Mouse (Mus musculus): ENCODE measurements around the gene Osbpl5. TPM values are rescaled to one million over a fixed set of nuclear protein-coding genes. Genes with fewer than 3 reads are reported as not detected.

Gene Osbpl5
- polyA plus RNA-seq, 1 experiment from 2014 or later: 31.2 TPM

GRCm38 (mm10) chr7:143752606-143753005 lies 4.2 kb downstream of the Osbpl5 start:
- peaks cover 29% of the 10 kb centered on the region for H3K4me1 ChIP-seq (replicated peaks)
- no peaks in the 10 kb centered on the region for H3K36me3 ChIP-seq
- H3K9ac ChIP-seq: no peak overlapping the region
- peaks cover 41% of the 10 kb centered on the region for H3K27me3 ChIP-seq
- H3K9me3 ChIP-seq (replicated peaks): no peaks in the 10 kb centered on the region
- no peak overlapping the region for H3K4me3 ChIP-seq
- H3K4me2 ChIP-seq: no peak overlapping the region
- no peak for ATAC-seq (replicated peaks; ENCODE audit: insufficient number of reproducible peaks, insufficient read depth, low FRiP score, low read depth)
- 58% methylated on average over 3 of the region's 3 CpGs for WGBS
- no peak overlapping the region for H3K27ac ChIP-seq

- Histone ChIP-seq H3K4me1 (replicated peaks) (peaks cover 23% of the 10 kb centered on the region), H3K36me3 (no peaks in the 10 kb centered on the region), H3K4me3 (no peak overlapping the region), H3K27me3 (peaks cover 40% of the 10 kb centered on the region), H3K4me2 (no peak overlapping the region), H3K9ac (no peak overlapping the region), H3K27ac (no peak overlapping the region), H3K9me3 (replicated peaks) (no peaks in the 10 kb centered on the region)
- WGBS: 40% methylated on average over 4 of the region's 4 CpGs
- ATAC-seq (replicated peaks; ENCODE audit: insufficient number of reproducible peaks, insufficient read depth, low FRiP score, low read depth): no peak
Measured at GRCm38 (mm10) chr7:143752056-143752455, 4.7 kb downstream of the Osbpl5 start.

- H3K9ac ChIP-seq: no peak overlapping the region
- H3K4me1 ChIP-seq (replicated peaks): peaks cover 17% of the 10 kb centered on the region
- H3K27me3 ChIP-seq: peaks cover 36% of the 10 kb centered on the region
- H3K36me3 ChIP-seq: no peaks in the 10 kb centered on the region
- WGBS: 85% methylated on average over 1 of the region's 1 CpGs
- H3K4me2 ChIP-seq: no peak overlapping the region
- H3K27ac ChIP-seq: no peak overlapping the region
- H3K4me3 ChIP-seq: no peak overlapping the region
- ATAC-seq (replicated peaks; ENCODE audit: insufficient number of reproducible peaks, insufficient read depth, low FRiP score, low read depth): no peak
- no peaks in the 10 kb centered on the region for H3K9me3 ChIP-seq (replicated peaks)
Measured at GRCm38 (mm10) chr7:143751380-143751779, 5.4 kb downstream of the Osbpl5 start.

- Histone ChIP-seq H3K9ac (no peak overlapping the region), H3K27me3 (peaks cover 14% of the 10 kb centered on the region; the same call in 1 of the 2 replicates), H3K4me1 (replicated peaks) (peaks cover 15% of the 10 kb centered on the region), H3K36me3 (no peaks in the 10 kb centered on the region), H3K4me3 (no peak overlapping the region), H3K4me2 (no peak overlapping the region), H3K9me3 (replicated peaks) (no peaks in the 10 kb centered on the region), H3K27ac (no peak overlapping the region)
- ATAC-seq (replicated peaks; ENCODE audit: insufficient number of reproducible peaks, insufficient read depth, low FRiP score, low read depth): no peak
- WGBS: 56% methylated on average over 3 of the region's 3 CpGs
Measured at GRCm38 (mm10) chr7:143749045-143749444, 7.7 kb downstream of the Osbpl5 start.

GRCm38 (mm10) chr7:143748041-143748868 lies 8.5 kb downstream of the Osbpl5 start:
- Histone ChIP-seq H3K27me3 (peaks cover 14% of the 10 kb centered on the region; the same call in 1 of the 2 replicates), H3K4me2 (peak overlapping the region; percentile 61), H3K36me3 (no peaks in the 10 kb centered on the region), H3K27ac (0 out of 2 replicates have a peak overlapping the region, but pooled peaks have one; percentile 34), H3K4me3 (peak overlapping the region; percentile 28), H3K9me3 (replicated peaks) (no peaks in the 10 kb centered on the region), H3K9ac (no peak overlapping the region), H3K4me1 (replicated peaks) (peaks cover 15% of the 10 kb centered on the region)
- ATAC-seq (replicated peaks; ENCODE audit: insufficient number of reproducible peaks, insufficient read depth, low FRiP score, low read depth): peak; percentile 81
- 3% methylated on average over 16 of the region's 16 CpGs for WGBS

GRCm38 (mm10) chr7:143740653-143741052 lies 16.1 kb downstream of the Osbpl5 start:
- Histone ChIP-seq H3K27ac (peak overlapping the region; percentile 95), H3K4me3 (peak overlapping the region; percentile 96), H3K27me3 (peaks cover 3% of the 10 kb centered on the region; the same call in 1 of the 2 replicates), H3K36me3 (no peaks in the 10 kb centered on the region), H3K9me3 (replicated peaks) (no peaks in the 10 kb centered on the region), H3K4me2 (peak overlapping the region; percentile 92), H3K9ac (peak overlapping the region; percentile 99), H3K4me1 (replicated peaks) (peaks cover 34% of the 10 kb centered on the region)
- ATAC-seq (replicated peaks; ENCODE audit: insufficient number of reproducible peaks, insufficient read depth, low FRiP score, low read depth): no peak
- WGBS: 18% methylated on average over 2 of the region's 2 CpGs

- peak overlapping the region; percentile 99 for H3K9ac ChIP-seq
- H3K27me3 ChIP-seq: peaks cover 3% of the 10 kb centered on the region; the same call in 1 of the 2 replicates
- no peaks in the 10 kb centered on the region for H3K36me3 ChIP-seq
- H3K27ac ChIP-seq: peak overlapping the region; percentile 95
- peaks cover 34% of the 10 kb centered on the region for H3K4me1 ChIP-seq (replicated peaks)
- peak; percentile 92 for ATAC-seq (replicated peaks; ENCODE audit: insufficient number of reproducible peaks, insufficient read depth, low FRiP score, low read depth)
- H3K9me3 ChIP-seq (replicated peaks): no peaks in the 10 kb centered on the region
- H3K4me2 ChIP-seq: peak overlapping the region; percentile 92
- 2% methylated on average over 37 of the region's 38 CpGs for WGBS
- peak overlapping the region; percentile 96 for H3K4me3 ChIP-seq
Measured at GRCm38 (mm10) chr7:143739511-143740461, 17.0 kb downstream of the Osbpl5 start.

GRCm38 (mm10) chr7:143738601-143739006 lies 18.2 kb downstream of the Osbpl5 start:
- Histone ChIP-seq H3K4me2 (peak overlapping the region; percentile 92), H3K9me3 (replicated peaks) (no peaks in the 10 kb centered on the region), H3K9ac (peak overlapping the region; percentile 99; the same call in 1 of the 2 replicates), H3K4me1 (replicated peaks) (peaks cover 40% of the 10 kb centered on the region), H3K36me3 (no peaks in the 10 kb centered on the region), H3K27me3 (peaks cover 3% of the 10 kb centered on the region; the same call in 1 of the 2 replicates), H3K27ac (peak overlapping the region; percentile 95), H3K4me3 (peak overlapping the region; percentile 96)
- peak; percentile 56 for ATAC-seq (replicated peaks; ENCODE audit: insufficient number of reproducible peaks, insufficient read depth, low FRiP score, low read depth)
- WGBS: 21% methylated on average over 5 of the region's 5 CpGs

- H3K4me2 ChIP-seq: peak overlapping the region; percentile 92
- peak overlapping the region; percentile 96 for H3K4me3 ChIP-seq
- WGBS: 40% methylated on average over 6 of the region's 6 CpGs
- H3K4me1 ChIP-seq (replicated peaks): peaks cover 41% of the 10 kb centered on the region
- peak overlapping the region; percentile 99; the same call in 1 of the 2 replicates for H3K9ac ChIP-seq
- H3K27me3 ChIP-seq: peaks cover 3% of the 10 kb centered on the region; the same call in 1 of the 2 replicates
- H3K36me3 ChIP-seq: no peaks in the 10 kb centered on the region
- H3K27ac ChIP-seq: peak overlapping the region; percentile 95
- no peak for ATAC-seq (replicated peaks; ENCODE audit: insufficient number of reproducible peaks, insufficient read depth, low FRiP score, low read depth)
- no peaks in the 10 kb centered on the region for H3K9me3 ChIP-seq (replicated peaks)
Measured at GRCm38 (mm10) chr7:143738194-143738593, 18.6 kb downstream of the Osbpl5 start.

- no peaks in the 10 kb centered on the region for H3K27me3 ChIP-seq
- no peak overlapping the region for H3K4me3 ChIP-seq
- 57% methylated on average over 4 of the region's 4 CpGs for WGBS
- peaks cover 44% of the 10 kb centered on the region for H3K4me1 ChIP-seq (replicated peaks)
- no peak overlapping the region for H3K9ac ChIP-seq
- ATAC-seq (replicated peaks; ENCODE audit: insufficient number of reproducible peaks, insufficient read depth, low FRiP score, low read depth): no peak
- no peak overlapping the region for H3K4me2 ChIP-seq
- H3K36me3 ChIP-seq: no peaks in the 10 kb centered on the region
- H3K27ac ChIP-seq: 0 out of 2 replicates have a peak overlapping the region, but pooled peaks have one; percentile 4
- H3K9me3 ChIP-seq (replicated peaks): no peaks in the 10 kb centered on the region
Measured at GRCm38 (mm10) chr7:143733746-143734145, 23.0 kb downstream of the Osbpl5 start.

- H3K4me2 ChIP-seq: no peak overlapping the region
- no peak for ATAC-seq (replicated peaks; ENCODE audit: insufficient number of reproducible peaks, insufficient read depth, low FRiP score, low read depth)
- H3K27me3 ChIP-seq: no peaks in the 10 kb centered on the region
- no peaks in the 10 kb centered on the region for H3K36me3 ChIP-seq
- H3K4me1 ChIP-seq (replicated peaks): peaks cover 38% of the 10 kb centered on the region
- no peaks in the 10 kb centered on the region for H3K9me3 ChIP-seq (replicated peaks)
- H3K4me3 ChIP-seq: no peak overlapping the region
- H3K9ac ChIP-seq: no peak overlapping the region
- H3K27ac ChIP-seq: no peak overlapping the region
- WGBS: 57% methylated on average over 10 of the region's 10 CpGs
Measured at GRCm38 (mm10) chr7:143729886-143730285, 26.9 kb downstream of the Osbpl5 start.
